Mouse (Mus musculus): ENCODE results near the gene Tsfm. TPM values are rescaled to one million over a fixed set of nuclear protein-coding genes. Genes with fewer than 3 reads are reported as not detected.
A peak's percentile ranks its signal among the peaks of the same experiment; 100 is the strongest.

The Tsfm gene
- polyA plus RNA-seq, 2 experiments = 26.7 to 40.7 TPM

DNA sequence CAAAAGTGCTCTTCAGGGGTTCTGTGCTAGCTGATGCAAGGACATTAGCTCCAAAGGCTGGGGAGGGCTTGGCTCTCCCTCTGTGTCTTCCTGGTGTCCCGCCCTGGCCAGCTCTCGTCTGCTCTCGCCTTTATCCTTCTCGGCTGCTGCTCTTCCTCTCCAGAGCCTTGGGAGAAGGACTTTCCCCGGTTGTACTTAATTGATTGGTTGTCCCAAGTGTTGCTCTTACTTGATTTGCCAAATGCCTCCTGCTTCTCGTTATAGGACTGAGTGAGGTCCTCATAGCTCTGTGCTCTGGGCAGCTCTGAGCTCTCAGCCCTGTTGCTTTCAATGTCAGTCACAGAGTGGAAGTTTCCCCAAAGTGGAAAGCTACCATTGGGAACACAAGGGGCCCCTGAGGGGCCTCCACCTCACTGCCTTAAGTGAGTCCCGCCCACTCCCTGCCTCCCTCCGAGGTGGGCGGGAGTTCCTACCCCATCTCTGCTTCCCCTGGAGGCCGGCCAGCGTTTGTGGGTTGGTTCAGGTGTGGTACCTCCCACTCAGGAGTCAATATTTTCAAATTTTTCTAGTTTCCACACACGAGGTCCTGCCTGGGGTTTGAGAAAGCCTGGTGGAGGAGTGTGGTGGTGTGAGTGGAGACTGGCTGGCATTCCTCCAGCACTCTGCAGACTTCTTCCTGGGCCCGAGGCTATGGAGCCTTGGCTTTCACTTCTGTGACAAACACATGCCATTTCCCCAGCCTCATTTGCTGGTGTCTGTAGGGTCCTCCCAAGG is 33.1 kb downstream of the Tsfm start:
- no peak overlapping the region for H3K27ac ChIP-seq
- DNase-seq (ENCODE audit: low read depth in 3 of 3, low spot score in 3 of 3) = no peak
- H3K9me3 ChIP-seq (ENCODE audit: control insufficient read depth, low read length) = no peaks in the 10 kb centered on the region
- H3K4me1 ChIP-seq (replicated peaks; ENCODE audit: control insufficient read depth in 2 of 2, insufficient read depth in 2 of 2, low read length in 1 of 2) = no peaks in the 10 kb centered on the region
- TF ChIP-seq EP300 (IDR thresholded peaks at IDR 0.05; ENCODE audit: low read depth) = no peak
- no peak for TF ChIP-seq CTCF (IDR thresholded peaks at IDR 0.05; ENCODE audit: low read depth)
- peaks cover 23% of the 10 kb centered on the region for H3K36me3 ChIP-seq (replicated peaks; ENCODE audit: control insufficient read depth, insufficient read depth, low read depth)
- no peak overlapping the region for H3K4me3 ChIP-seq (ENCODE audit: insufficient read depth in 1 of 2, low read depth in 2 of 2, low read length in 2 of 2)
- H3K27me3 ChIP-seq (ENCODE audit: control insufficient read depth, insufficient read depth, low read length) = no peaks in the 10 kb centered on the region
- no peak overlapping the region for H3K9ac ChIP-seq (replicated peaks)
- no peak for ATAC-seq (ENCODE audit: insufficient read depth)
- 61% methylated on average over 13 of the region's 13 CpGs for WGBS (ENCODE audit: insufficient replicate concordance)
- no peak overlapping the region for H3K4me2 ChIP-seq (ENCODE audit: low read depth)

DNA sequence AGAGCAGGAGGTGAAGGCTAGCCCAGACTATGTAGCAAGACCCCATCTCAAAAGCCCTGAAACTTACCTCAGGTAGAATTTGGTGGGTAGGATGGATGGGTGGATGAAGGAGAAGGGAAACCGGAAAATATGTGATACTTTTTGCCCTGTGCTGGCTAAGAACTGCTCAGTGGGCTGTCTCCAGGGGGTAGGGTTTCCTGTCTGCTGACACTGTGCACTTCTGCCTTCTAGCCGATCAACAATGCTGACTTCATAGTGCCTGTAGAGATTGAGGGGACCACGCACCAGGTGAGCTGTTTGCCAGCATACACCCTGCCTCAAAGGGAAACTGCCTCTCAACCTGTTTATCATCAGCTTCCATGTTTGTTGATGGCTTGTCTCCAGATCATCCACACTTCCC is 37.0 kb downstream of the Tsfm start:
- Histone ChIP-seq H3K4me1 (replicated peaks; ENCODE audit: control insufficient read depth in 2 of 2, insufficient read depth in 2 of 2, low read length in 1 of 2) (no peaks in the 10 kb centered on the region), H3K9me3 (ENCODE audit: control insufficient read depth, low read length) (no peaks in the 10 kb centered on the region), H3K4me3 (ENCODE audit: insufficient read depth in 1 of 2, low read depth in 2 of 2, low read length in 2 of 2) (no peak overlapping the region), H3K27ac (no peak overlapping the region), H3K27me3 (ENCODE audit: control insufficient read depth, insufficient read depth, low read length) (no peaks in the 10 kb centered on the region), H3K9ac (replicated peaks) (no peak overlapping the region), H3K36me3 (replicated peaks; ENCODE audit: control insufficient read depth, insufficient read depth, low read depth) (peaks cover 26% of the 10 kb centered on the region), H3K4me2 (ENCODE audit: low read depth) (no peak overlapping the region)
- DNase-seq (ENCODE audit: low read depth in 3 of 3, low spot score in 3 of 3) (no peak), ATAC-seq (ENCODE audit: insufficient read depth) (no peak)
- no peak for TF ChIP-seq EP300 (IDR thresholded peaks at IDR 0.05; ENCODE audit: low read depth)
- no peak for TF ChIP-seq CTCF (IDR thresholded peaks at IDR 0.05; ENCODE audit: low read depth)
- WGBS (ENCODE audit: insufficient replicate concordance) = 71% methylated on average over 3 of the region's 3 CpGs

DNA sequence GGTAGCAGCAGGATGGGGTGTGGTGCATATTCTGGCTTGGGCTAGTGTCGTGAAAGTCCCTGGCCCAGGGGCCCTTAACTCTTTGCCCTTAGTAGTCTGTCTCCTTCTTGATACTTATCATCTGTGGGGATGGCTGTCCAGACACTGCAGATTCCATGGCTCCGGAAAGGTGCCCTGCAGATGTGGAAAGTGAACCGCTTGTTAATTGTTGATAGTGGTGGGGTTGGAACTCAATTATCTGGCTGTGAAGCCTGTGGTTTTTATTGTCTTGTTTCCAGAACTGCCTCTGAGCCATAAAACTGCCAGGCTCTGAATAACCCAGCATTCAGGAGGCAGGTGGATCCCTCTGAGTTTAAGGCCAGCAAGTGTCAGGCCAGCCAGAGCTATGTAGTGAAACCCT is 39.0 kb downstream of the Tsfm start:
- Histone ChIP-seq H3K36me3 (replicated peaks; ENCODE audit: control insufficient read depth, insufficient read depth, low read depth) (peaks cover 26% of the 10 kb centered on the region), H3K9ac (replicated peaks) (no peak overlapping the region), H3K4me2 (ENCODE audit: low read depth) (no peak overlapping the region), H3K9me3 (ENCODE audit: control insufficient read depth, low read length) (no peaks in the 10 kb centered on the region), H3K4me3 (ENCODE audit: insufficient read depth in 1 of 2, low read depth in 2 of 2, low read length in 2 of 2) (no peak overlapping the region), H3K4me1 (replicated peaks; ENCODE audit: control insufficient read depth in 2 of 2, insufficient read depth in 2 of 2, low read length in 1 of 2) (peaks cover 0 to 6% of the 10 kb centered on the region in 2 experiments; a peak in 3 of 4 replicates), H3K27me3 (ENCODE audit: control insufficient read depth, insufficient read depth, low read length) (no peaks in the 10 kb centered on the region), H3K27ac (no peak overlapping the region)
- ATAC-seq (ENCODE audit: insufficient read depth) (no peak), DNase-seq (ENCODE audit: low read depth in 3 of 3, low spot score in 3 of 3) (no peak)
- TF ChIP-seq CTCF (IDR thresholded peaks at IDR 0.05; ENCODE audit: low read depth) (no peak), EP300 (IDR thresholded peaks at IDR 0.05; ENCODE audit: low read depth) (no peak)
- 55% methylated on average over 3 of the region's 3 CpGs for WGBS (ENCODE audit: insufficient replicate concordance)

DNA sequence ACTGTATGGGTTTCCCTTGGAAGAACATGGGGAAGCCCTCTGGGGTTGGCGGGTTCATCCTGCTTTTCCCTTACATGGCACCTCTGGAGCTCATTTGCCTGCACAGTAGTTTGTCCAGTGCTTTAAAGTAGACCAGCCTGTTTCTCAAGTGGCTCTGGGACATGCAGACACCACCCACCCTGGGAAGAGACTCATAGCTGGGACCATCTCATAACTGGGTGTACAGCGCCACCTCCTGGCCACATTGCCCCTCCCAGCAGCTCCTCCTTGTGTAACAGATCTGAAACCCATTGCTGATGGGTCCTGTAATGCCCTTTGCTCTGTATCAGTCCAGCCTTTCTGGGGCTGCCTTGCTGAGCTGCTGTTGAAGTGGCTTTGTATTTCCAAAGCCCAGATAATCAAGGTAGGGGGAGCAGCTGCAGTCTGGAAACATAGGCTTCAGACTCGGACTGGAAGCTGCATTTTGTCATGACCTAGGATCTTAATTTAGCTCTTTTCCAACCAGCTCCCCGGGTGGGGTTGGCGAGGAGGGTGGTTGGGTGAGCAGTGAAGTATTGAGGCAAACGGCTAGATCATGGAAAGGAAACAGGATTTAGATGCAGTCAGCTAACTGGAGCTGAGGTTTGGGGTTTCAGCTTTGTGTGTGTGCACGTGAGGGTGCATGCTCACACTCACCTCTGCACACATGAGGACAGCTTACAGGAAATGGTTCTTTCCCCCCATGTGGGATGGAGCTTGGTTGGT is 40.2 kb downstream of the Tsfm start:
- H3K36me3 ChIP-seq (replicated peaks; ENCODE audit: control insufficient read depth, insufficient read depth, low read depth) = peaks cover 26% of the 10 kb centered on the region
- ATAC-seq (ENCODE audit: insufficient read depth) = peak; percentile 57; the same call in 1 of the 2 replicates
- no peaks in the 10 kb centered on the region for H3K27me3 ChIP-seq (ENCODE audit: control insufficient read depth, insufficient read depth, low read length)
- H3K27ac ChIP-seq = no peak overlapping the region
- H3K4me2 ChIP-seq (ENCODE audit: low read depth) = no peak overlapping the region
- H3K9ac ChIP-seq (replicated peaks) = no peak overlapping the region
- TF ChIP-seq CTCF (IDR thresholded peaks at IDR 0.05; ENCODE audit: low read depth) = peak; percentile 95
- no peak for TF ChIP-seq EP300 (IDR thresholded peaks at IDR 0.05; ENCODE audit: low read depth)
- peak; percentile 52 to 59 (median 57) for DNase-seq (ENCODE audit: low read depth in 3 of 3, low spot score in 3 of 3)
- H3K9me3 ChIP-seq (ENCODE audit: control insufficient read depth, low read length) = no peaks in the 10 kb centered on the region
- peaks cover 0 to 8% of the 10 kb centered on the region in 2 experiments; a peak in 3 of 4 replicates for H3K4me1 ChIP-seq (replicated peaks; ENCODE audit: control insufficient read depth in 2 of 2, insufficient read depth in 2 of 2, low read length in 1 of 2)
- H3K4me3 ChIP-seq (ENCODE audit: insufficient read depth in 1 of 2, low read depth in 2 of 2, low read length in 2 of 2) = no peak overlapping the region
- 65% methylated on average over 7 of the region's 7 CpGs for WGBS (ENCODE audit: insufficient replicate concordance)

DNA sequence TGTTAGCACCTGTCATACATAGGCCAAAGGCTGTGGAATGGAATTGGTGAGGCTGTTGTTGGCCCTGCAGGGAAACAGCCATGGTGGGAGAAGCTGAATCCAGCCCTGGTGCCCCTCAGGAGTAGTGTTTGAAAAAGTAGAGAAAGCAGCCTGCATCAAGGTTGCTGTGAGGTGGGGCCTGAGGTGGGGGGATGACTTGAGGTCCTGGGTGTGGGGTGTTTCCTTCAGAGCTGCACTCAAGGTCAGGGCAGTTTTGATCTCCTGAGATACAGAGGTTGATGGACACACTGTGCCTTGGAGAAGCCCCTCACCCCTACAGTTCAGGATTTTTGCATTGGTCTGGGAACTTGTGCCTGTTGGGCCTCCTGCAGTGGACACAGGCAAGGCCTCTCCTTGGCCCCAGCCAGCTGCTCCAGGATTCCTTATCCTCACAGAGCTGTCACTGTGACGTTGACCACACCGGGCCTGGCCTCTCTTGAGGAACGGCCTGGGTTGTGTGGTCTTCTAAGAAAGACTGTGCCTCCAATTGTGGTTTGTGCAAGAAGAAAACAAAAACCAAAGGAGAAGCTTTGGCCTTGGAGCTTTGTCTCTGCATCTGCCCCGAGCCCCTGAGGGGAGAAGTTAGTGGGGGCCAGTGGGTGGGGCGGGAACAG is 42.0 kb downstream of the Tsfm start:
- Histone ChIP-seq H3K36me3 (replicated peaks; ENCODE audit: control insufficient read depth, insufficient read depth, low read depth) (peaks cover 14% of the 10 kb centered on the region), H3K9me3 (ENCODE audit: control insufficient read depth, low read length) (no peaks in the 10 kb centered on the region), H3K4me1 (replicated peaks; ENCODE audit: control insufficient read depth in 2 of 2, insufficient read depth in 2 of 2, low read length in 1 of 2) (peaks cover 0 to 15% of the 10 kb centered on the region in 2 experiments; a peak in 3 of 4 replicates), H3K9ac (replicated peaks) (no peak overlapping the region), H3K27me3 (ENCODE audit: control insufficient read depth, insufficient read depth, low read length) (no peaks in the 10 kb centered on the region), H3K4me2 (ENCODE audit: low read depth) (no peak overlapping the region), H3K4me3 (ENCODE audit: insufficient read depth in 1 of 2, low read depth in 2 of 2, low read length in 2 of 2) (no peak overlapping the region), H3K27ac (no peak overlapping the region)
- ATAC-seq (ENCODE audit: insufficient read depth) (no peak), DNase-seq (ENCODE audit: low read depth in 3 of 3, low spot score in 3 of 3) (no peak)
- TF ChIP-seq EP300 (IDR thresholded peaks at IDR 0.05; ENCODE audit: low read depth) = no peak
- TF ChIP-seq CTCF (IDR thresholded peaks at IDR 0.05; ENCODE audit: low read depth) = no peak
- 21% methylated on average over 5 of the region's 5 CpGs for WGBS (ENCODE audit: insufficient replicate concordance)
